Mouse (Mus musculus): ENCODE data around the gene Gm13539. TPM values are rescaled to one million over a fixed set of nuclear protein-coding genes. Genes with fewer than 3 reads are reported as not detected.
"Not testable (repeated sequence)": the region's sequence is repeated elsewhere in the genome, so short reads cannot be mapped to it uniquely, and the experiment has no call there.

Gm13539 gene
- polyA plus RNA-seq, 1 experiment from 2014 or later: not detected

DNA sequence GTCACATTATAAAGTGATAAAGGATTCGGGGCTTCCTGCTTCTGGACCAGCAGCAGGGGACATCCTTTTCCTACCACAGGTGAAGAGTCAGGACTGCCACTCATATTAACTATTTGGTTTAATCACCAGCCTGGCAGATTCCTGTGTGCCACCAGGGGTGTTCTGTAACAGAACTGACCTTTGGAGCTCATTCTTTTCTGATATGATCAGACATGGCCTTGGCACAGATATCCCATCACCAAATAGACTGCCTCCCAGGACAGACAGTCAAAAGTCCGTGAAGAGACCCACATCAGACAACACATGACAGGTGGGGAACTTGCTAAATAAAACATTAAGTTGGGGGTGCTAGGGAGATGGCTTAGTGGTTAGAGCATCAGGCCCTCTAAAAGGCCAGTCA lies 29.7 kb downstream of the Gm13539 start:
- Histone ChIP-seq H3K4me3 (ENCODE audit: low read depth, low read length) (no peak overlapping the region), H3K9me3 (ENCODE audit: control insufficient read depth, low read length) (no peaks in the 10 kb centered on the region), H3K4me1 (ENCODE audit: control insufficient read depth, insufficient read depth, low read length) (no peaks in the 10 kb centered on the region), H3K36me3 (ENCODE audit: control insufficient read depth, insufficient read depth, low read length) (no peaks in the 10 kb centered on the region), H3K27ac (ENCODE audit: low read depth, low read length) (no peak overlapping the region), H3K27me3 (ENCODE audit: control insufficient read depth, insufficient read depth, low read length) (no peaks in the 10 kb centered on the region), H3K9ac (replicated peaks; ENCODE audit: low read depth, low read length) (no peak overlapping the region), H3K4me2 (ENCODE audit: low read depth, low read length) (no peak overlapping the region)
- no peak for ATAC-seq (ENCODE audit: low read depth)
- WGBS: 81% methylated on average over 2 of the region's 2 CpGs

DNA sequence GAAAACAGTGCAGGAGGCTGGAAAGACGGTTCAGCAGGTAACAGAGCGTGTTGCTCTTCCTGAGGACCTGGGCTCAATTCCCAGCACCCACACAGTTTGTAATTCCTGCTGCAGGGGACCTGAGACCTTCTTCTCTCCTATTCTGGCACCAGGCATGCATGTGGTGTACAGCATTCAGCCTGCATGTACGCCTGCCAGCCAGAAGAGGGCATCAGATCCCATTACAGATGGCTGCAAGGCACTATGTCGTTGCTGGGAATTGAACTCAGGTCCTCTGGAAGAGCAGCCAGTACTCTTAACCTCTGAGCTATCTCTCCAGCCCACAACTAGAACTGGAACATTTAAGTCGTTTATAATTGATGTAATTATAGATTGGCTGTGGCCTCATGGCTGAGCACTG lies 31.3 kb downstream of the Gm13539 start:
- H3K4me1 ChIP-seq (ENCODE audit: control insufficient read depth, insufficient read depth, low read length): no peaks in the 10 kb centered on the region
- no peak for ATAC-seq (ENCODE audit: low read depth)
- no peak overlapping the region for H3K4me2 ChIP-seq (ENCODE audit: low read depth, low read length)
- H3K4me3 ChIP-seq (ENCODE audit: low read depth, low read length): no peak overlapping the region
- WGBS: 81% methylated on average over 5 of the region's 5 CpGs
- H3K9me3 ChIP-seq (ENCODE audit: control insufficient read depth, low read length): no peaks in the 10 kb centered on the region
- no peak overlapping the region for H3K9ac ChIP-seq (replicated peaks; ENCODE audit: low read depth, low read length)
- H3K36me3 ChIP-seq (ENCODE audit: control insufficient read depth, insufficient read depth, low read length): no peaks in the 10 kb centered on the region
- H3K27ac ChIP-seq (ENCODE audit: low read depth, low read length): no peak overlapping the region
- H3K27me3 ChIP-seq (ENCODE audit: control insufficient read depth, insufficient read depth, low read length): no peaks in the 10 kb centered on the region

DNA sequence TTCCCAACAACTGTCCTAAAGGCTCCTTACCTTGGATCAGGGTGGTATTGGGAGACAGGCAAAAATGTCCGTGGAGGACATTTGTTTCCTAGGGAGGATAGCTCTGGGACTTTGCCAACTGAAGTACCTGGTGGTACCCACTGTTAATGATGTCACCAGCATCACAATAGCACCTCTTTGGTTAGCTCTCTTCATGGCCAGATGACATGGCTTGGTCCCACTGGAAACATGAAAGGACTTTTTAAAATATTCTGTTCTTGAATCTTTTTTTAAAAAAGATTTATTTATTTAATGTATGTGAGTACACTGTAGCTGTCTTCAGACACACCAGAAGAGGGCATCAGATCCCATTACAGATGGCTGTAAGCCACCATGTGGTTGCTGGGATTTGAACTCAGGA lies 33.7 kb downstream of the Gm13539 start, which contains the start of gene Glt6d1:
TSS of gene Glt6d1 (minus strand) at position 101 of the 400 bp plus-strand sequence.
- not testable (repeated sequence) for H3K27ac ChIP-seq (ENCODE audit: low read depth, low read length); H3K9me3 ChIP-seq (ENCODE audit: control insufficient read depth, low read length); H3K4me2 ChIP-seq (ENCODE audit: low read depth, low read length); ATAC-seq (ENCODE audit: low read depth); H3K4me3 ChIP-seq (ENCODE audit: low read depth, low read length); H3K4me1 ChIP-seq (ENCODE audit: control insufficient read depth, insufficient read depth, low read length); H3K9ac ChIP-seq (replicated peaks; ENCODE audit: low read depth, low read length); H3K27me3 ChIP-seq (ENCODE audit: control insufficient read depth, insufficient read depth, low read length); H3K36me3 ChIP-seq (ENCODE audit: control insufficient read depth, insufficient read depth, low read length)
- WGBS: 88% methylated on average over 1 of the region's 1 CpGs

DNA sequence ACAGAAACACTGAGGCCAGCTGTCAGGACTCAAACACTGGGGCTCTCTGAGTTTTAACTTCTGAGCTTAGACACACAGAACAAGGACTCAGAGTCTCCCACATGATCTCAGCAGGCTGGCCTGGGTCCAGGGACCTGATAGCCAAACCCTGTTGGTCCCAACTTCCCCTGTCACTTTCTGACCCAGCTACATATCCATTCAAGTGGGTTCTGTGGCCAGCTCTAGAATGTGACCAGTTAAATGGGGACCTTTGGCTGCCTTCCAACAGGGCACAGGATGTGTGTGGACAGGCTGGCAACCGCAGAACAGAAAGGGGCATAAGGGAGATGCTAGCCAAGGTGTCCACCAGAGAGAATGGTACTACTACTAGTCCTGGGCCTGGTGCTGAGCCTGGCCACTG lies 40.7 kb downstream of the Gm13539 start, which contains the start of gene Lcn9:
TSS of gene Lcn9 (plus strand) at position 348 of the 400 bp plus-strand sequence.
- no peaks in the 10 kb centered on the region for H3K9me3 ChIP-seq (ENCODE audit: control insufficient read depth, low read length)
- H3K36me3 ChIP-seq (ENCODE audit: control insufficient read depth, insufficient read depth, low read length): no peaks in the 10 kb centered on the region
- H3K27me3 ChIP-seq (ENCODE audit: control insufficient read depth, insufficient read depth, low read length): no peaks in the 10 kb centered on the region
- H3K27ac ChIP-seq (ENCODE audit: low read depth, low read length): no peak within 1 kb of the TSS
- no peaks in the 10 kb centered on the region for H3K4me1 ChIP-seq (ENCODE audit: control insufficient read depth, insufficient read depth, low read length)
- no peak within 1 kb of the TSS for H3K9ac ChIP-seq (replicated peaks; ENCODE audit: low read depth, low read length)
- WGBS: 79% methylated on average over 1 of the region's 1 CpGs
- no peak for ATAC-seq (ENCODE audit: low read depth)
- no peak within 1 kb of the TSS for H3K4me3 ChIP-seq (ENCODE audit: low read depth, low read length)
- no peak within 1 kb of the TSS for H3K4me2 ChIP-seq (ENCODE audit: low read depth, low read length)

DNA sequence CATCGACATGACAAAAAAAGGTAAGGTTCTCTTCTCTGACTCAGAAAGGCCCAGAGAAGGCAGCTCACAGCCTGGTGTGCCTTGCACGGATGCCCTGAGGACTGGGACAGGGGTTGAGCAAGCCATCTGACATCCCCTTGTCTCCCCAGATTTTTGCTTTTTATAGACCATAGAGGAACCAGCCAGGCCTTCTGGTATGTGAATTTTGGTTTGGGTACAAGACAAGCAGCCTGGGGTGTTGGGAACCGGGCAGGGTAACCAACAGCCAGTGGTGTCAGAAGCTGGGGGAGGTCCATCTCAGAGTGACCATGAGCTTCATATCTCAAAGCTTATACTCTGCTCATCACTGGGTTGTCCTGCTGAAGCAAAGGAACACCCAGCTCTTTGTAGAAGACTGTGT lies 42.7 kb downstream of the Gm13539 start:
- no peaks in the 10 kb centered on the region for H3K4me1 ChIP-seq (ENCODE audit: control insufficient read depth, insufficient read depth, low read length)
- no peak overlapping the region for H3K27ac ChIP-seq (ENCODE audit: low read depth, low read length)
- H3K27me3 ChIP-seq (ENCODE audit: control insufficient read depth, insufficient read depth, low read length): no peaks in the 10 kb centered on the region
- H3K9me3 ChIP-seq (ENCODE audit: control insufficient read depth, low read length): no peaks in the 10 kb centered on the region
- ATAC-seq (ENCODE audit: low read depth): no peak
- H3K36me3 ChIP-seq (ENCODE audit: control insufficient read depth, insufficient read depth, low read length): no peaks in the 10 kb centered on the region
- 91% methylated on average over 3 of the region's 3 CpGs for WGBS
- no peak overlapping the region for H3K9ac ChIP-seq (replicated peaks; ENCODE audit: low read depth, low read length)
- H3K4me2 ChIP-seq (ENCODE audit: low read depth, low read length): no peak overlapping the region
- H3K4me3 ChIP-seq (ENCODE audit: low read depth, low read length): no peak overlapping the region

DNA sequence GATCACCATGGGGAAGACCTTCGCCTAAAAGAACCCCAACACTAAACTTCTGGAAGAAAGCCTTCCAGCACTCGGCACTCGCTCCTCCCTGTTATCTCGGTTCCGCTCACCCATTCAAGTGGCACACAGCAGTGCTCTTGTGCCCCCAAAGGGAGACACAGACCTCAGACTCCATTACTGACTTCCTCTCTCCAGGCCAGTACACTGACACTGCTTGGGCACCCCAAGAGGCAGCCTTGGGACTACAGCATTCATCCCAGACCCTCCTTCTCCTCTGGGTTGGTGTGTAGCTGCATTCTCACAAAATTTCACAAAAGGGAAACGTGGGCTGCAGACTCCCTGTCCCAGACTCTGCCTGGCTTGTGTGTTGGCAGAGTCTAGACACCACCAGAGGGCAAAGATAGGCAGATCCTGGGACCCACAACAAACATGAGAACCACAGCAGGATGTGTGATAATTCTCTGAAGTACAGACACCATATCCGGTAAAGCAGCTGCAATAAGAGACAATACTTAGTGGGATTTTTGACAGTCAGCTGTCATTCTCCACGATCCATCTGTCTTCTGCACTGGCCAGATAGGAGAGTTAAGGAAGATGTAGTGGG lies 46.4 kb downstream of the Gm13539 start:
- Histone ChIP-seq H3K27ac (ENCODE audit: low read depth, low read length) (no peak overlapping the region), H3K36me3 (ENCODE audit: control insufficient read depth, insufficient read depth, low read length) (no peaks in the 10 kb centered on the region), H3K27me3 (ENCODE audit: control insufficient read depth, insufficient read depth, low read length) (no peaks in the 10 kb centered on the region), H3K4me2 (ENCODE audit: low read depth, low read length) (no peak overlapping the region), H3K4me3 (ENCODE audit: low read depth, low read length) (no peak overlapping the region), H3K9ac (replicated peaks; ENCODE audit: low read depth, low read length) (no peak overlapping the region), H3K9me3 (ENCODE audit: control insufficient read depth, low read length) (no peaks in the 10 kb centered on the region), H3K4me1 (ENCODE audit: control insufficient read depth, insufficient read depth, low read length) (no peaks in the 10 kb centered on the region)
- no peak for ATAC-seq (ENCODE audit: low read depth)
- 83% methylated on average over 8 of the region's 8 CpGs for WGBS

DNA sequence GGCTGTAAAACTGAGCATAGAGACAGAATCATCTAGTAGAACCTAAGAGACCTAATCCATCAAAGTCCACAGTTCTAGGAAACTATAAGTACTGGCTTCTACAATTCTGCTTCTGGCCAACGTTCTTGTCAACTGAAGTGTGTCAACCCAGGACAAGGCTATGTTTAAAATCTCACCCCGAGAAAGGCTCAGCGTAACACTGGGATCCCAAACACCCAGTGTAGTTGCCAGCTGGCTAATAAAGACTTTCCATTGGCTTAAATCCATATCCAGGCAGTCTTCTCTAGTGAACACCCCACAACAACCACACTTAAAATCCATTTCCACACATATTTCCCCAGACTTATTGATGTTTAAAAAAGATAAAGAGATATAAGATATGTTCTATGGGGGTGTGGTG lies 48.7 kb downstream of the Gm13539 start:
- Histone ChIP-seq H3K27me3 (ENCODE audit: control insufficient read depth, insufficient read depth, low read length) (no peaks in the 10 kb centered on the region), H3K27ac (ENCODE audit: low read depth, low read length) (no peak overlapping the region), H3K9me3 (ENCODE audit: control insufficient read depth, low read length) (no peaks in the 10 kb centered on the region), H3K4me1 (ENCODE audit: control insufficient read depth, insufficient read depth, low read length) (no peaks in the 10 kb centered on the region), H3K36me3 (ENCODE audit: control insufficient read depth, insufficient read depth, low read length) (no peaks in the 10 kb centered on the region), H3K4me3 (ENCODE audit: low read depth, low read length) (no peak overlapping the region), H3K9ac (replicated peaks; ENCODE audit: low read depth, low read length) (no peak overlapping the region), H3K4me2 (ENCODE audit: low read depth, low read length) (no peak overlapping the region)
- no peak for ATAC-seq (ENCODE audit: low read depth)
- WGBS: 87% methylated on average over 3 of the region's 3 CpGs

DNA sequence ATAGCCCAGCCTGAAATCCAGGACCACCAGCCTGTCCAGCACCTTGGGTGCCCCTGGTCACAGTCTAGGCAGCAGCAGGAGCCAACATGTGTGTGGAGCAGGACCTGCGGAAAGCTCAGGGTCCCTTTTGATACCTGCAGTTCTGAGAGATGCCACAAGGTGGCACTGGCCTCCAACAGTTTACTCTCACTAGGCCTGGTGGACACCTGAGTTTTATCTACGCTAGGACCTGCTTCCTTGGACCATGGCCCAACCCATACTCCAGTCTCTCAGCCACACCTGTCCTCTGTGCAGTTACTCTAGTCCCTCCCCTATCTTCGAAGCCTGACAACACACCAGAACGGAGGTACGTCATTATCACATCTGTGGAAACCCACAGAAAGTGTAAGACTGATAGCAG lies 54.2 kb downstream of the Gm13539 start:
- no peaks in the 10 kb centered on the region for H3K27me3 ChIP-seq (ENCODE audit: control insufficient read depth, insufficient read depth, low read length)
- no peak overlapping the region for H3K4me3 ChIP-seq (ENCODE audit: low read depth, low read length)
- no peaks in the 10 kb centered on the region for H3K36me3 ChIP-seq (ENCODE audit: control insufficient read depth, insufficient read depth, low read length)
- peak; percentile 65; the same call in 1 of the 2 replicates for ATAC-seq (ENCODE audit: low read depth)
- whole genome bisulfite sequencing: 54% methylated on average over 5 of the region's 5 CpGs
- H3K27ac ChIP-seq (ENCODE audit: low read depth, low read length): no peak overlapping the region
- no peaks in the 10 kb centered on the region for H3K9me3 ChIP-seq (ENCODE audit: control insufficient read depth, low read length)
- no peak overlapping the region for H3K9ac ChIP-seq (replicated peaks; ENCODE audit: low read depth, low read length)
- H3K4me2 ChIP-seq (ENCODE audit: low read depth, low read length): no peak overlapping the region
- no peaks in the 10 kb centered on the region for H3K4me1 ChIP-seq (ENCODE audit: control insufficient read depth, insufficient read depth, low read length)
